Mouse (Mus musculus) lung, postnatal 0 days (tissue): ENCODE data around the gene Msi2.

Source experiments
- CTCF ChIP-seq: IDR thresholded peaks from 2 replicates; pipeline ENCODE4 v1.5.1; 2016; ENCODE audit warnings: antibody characterized with exemption, mild to moderate bottlenecking
- EP300 ChIP-seq: IDR thresholded peaks from 2 replicates; pipeline ENCODE4 v1.6.1; 2016; ENCODE audit warnings: antibody characterized with exemption, mild to moderate bottlenecking, control low read depth

- no peak for TF ChIP-seq CTCF
- no peak for TF ChIP-seq EP300
These were observed 188.3 kb downstream of the Msi2 start for GRCm38 (mm10) chr11:88530032-88530431.
